Mouse (Mus musculus) C2C12 (cell line): ENCODE data around the gene Rabgap1l. TPM values are rescaled to one million over a fixed set of nuclear protein-coding genes. Genes with fewer than 3 reads are reported as not detected.

Experiments used
- H3K27me3 ChIP-seq: one replicate; pipeline ENCODE4 v1.6.1; 2011; ENCODE audit not compliant: control insufficient read depth, insufficient read depth, insufficient read length
- H3K36me3 ChIP-seq: one replicate; pipeline ENCODE4 v1.6.1; 2011; ENCODE audit not compliant: control insufficient read depth, insufficient read depth
- H3K4me3 ChIP-seq: one replicate; pipeline ENCODE4 v1.5.1; 2011; ENCODE audit warnings: mild to moderate bottlenecking, control low read depth; ENCODE audit not compliant: poor library complexity, insufficient read depth, severe bottlenecking
- H3K79me2 ChIP-seq: one replicate; pipeline ENCODE4 v1.6.1; 2011; ENCODE audit not compliant: control insufficient read depth, insufficient read depth
- H3K79me3 ChIP-seq: one replicate; pipeline ENCODE4 v1.6.1; 2011; ENCODE audit warnings: low read depth, control low read depth
- H3ac ChIP-seq: one replicate; pipeline ENCODE3; 2011; ENCODE audit warnings: low read depth; ENCODE audit not compliant: control insufficient read depth, insufficient read length
- CEBPB ChIP-seq: IDR thresholded peaks from one replicate; pipeline ENCODE4 v1.6.1; 2011; ENCODE audit warnings: low read depth, mild to moderate bottlenecking, control low read depth, moderate library complexity
- CTCF ChIP-seq: IDR thresholded peaks from one replicate; pipeline ENCODE4 v1.5.1; 2011; ENCODE audit not compliant: control insufficient read depth, insufficient read depth, insufficient read length
- FOSL1 ChIP-seq: IDR thresholded peaks from one replicate; pipeline ENCODE4 v1.8.0; 2011; ENCODE audit warnings: mild to moderate bottlenecking, low read length; ENCODE audit not compliant: poor library complexity, insufficient read depth, severe bottlenecking
- MAX ChIP-seq: IDR thresholded peaks from one replicate; pipeline ENCODE4 v1.6.1; 2011; ENCODE audit warnings: mild to moderate bottlenecking, control low read depth
- MYOD1 ChIP-seq: IDR thresholded peaks from one replicate; pipeline ENCODE4 v1.6.1; 2011; ENCODE audit warnings: low read depth; ENCODE audit not compliant: control insufficient read depth, insufficient read length
- MYOG ChIP-seq: IDR thresholded peaks from one replicate; pipeline ENCODE4 v1.6.1; 2011; ENCODE audit not compliant: control insufficient read depth, insufficient read length; ENCODE audit errors: extremely low read depth
- USF1 ChIP-seq: IDR thresholded peaks from one replicate; pipeline ENCODE4 v1.6.1; 2011; ENCODE audit warnings: low read depth, mild to moderate bottlenecking, control low read depth, moderate library complexity
- polyA plus RNA-seq: library from polyadenylated mRNA; unstranded; fragments of >200 nt; fragmentation: generic; extraction: Trizol; gene quantifications from one replicate; pipeline ENCODE4 v1.2.1, GENCODE M21; 2012; ENCODE audit warnings: missing spikeins

The Rabgap1l gene
- polyA plus RNA-seq, 1 experiment: 3.2 TPM

DNA sequence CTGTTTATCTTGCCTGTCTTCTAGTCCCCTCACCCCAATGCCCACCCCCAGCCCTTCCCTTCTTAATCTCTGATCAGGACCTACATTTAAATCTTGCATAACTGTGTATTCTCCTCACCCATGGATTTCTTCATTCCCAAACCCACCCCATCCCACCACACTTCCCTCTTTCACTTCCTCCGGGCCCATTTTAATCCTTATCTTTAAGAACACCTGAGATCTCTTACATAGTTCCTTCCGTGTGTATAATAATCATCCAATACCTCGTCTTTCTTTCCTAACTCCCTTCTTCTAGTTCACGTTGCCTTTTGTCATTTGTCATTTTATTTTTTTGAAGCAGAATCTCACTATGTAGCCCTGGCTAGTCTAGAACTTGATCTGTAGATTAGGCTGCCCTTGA, 453.6 kb downstream of the Rabgap1l start:
- Histone ChIP-seq H3K36me3 (no peaks in the 10 kb centered on the region), H3K4me3 (no peak overlapping the region)
- TF ChIP-seq CTCF (no peak), CEBPB (no peak), FOSL1 (no peak), MYOD1 (no peak), MYOG (no peak), MAX (no peak), USF1 (no peak)

DNA sequence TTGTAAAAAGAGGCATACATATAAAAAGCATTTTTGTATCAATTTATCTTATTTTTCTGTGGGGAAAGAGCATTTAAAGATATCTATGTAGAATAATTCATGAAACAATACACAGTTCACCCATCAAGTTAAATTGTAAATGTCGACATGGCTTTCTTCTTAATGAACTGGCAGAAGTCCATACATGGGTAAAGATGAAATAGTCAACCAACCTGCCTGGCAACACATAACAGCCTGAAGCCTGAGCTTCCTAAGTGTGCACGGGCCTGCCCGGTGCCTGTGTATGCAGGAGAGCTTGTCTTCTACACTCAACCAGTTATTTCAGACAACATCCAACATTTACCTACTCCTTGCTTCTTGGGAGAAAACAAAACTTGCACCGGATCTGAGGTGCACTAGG, 458.2 kb downstream of the Rabgap1l start:
- Histone ChIP-seq H3K4me3 (no peak overlapping the region), H3K36me3 (no peaks in the 10 kb centered on the region), H3K79me2 (no peaks in the 10 kb centered on the region), H3K27me3 (no peaks in the 10 kb centered on the region), H3ac (no peak overlapping the region), H3K79me3 (no peaks in the 10 kb centered on the region)
- TF ChIP-seq USF1: no peak
- TF ChIP-seq CTCF: no peak
- no peak for TF ChIP-seq MYOG
- no peak for TF ChIP-seq FOSL1
- no peak for TF ChIP-seq MAX
- TF ChIP-seq CEBPB: no peak
- no peak for TF ChIP-seq MYOD1

More for the DNA sequence above, 453.6 kb downstream of the Rabgap1l start:
- Histone ChIP-seq H3ac (no peak overlapping the region), H3K27me3 (no peaks in the 10 kb centered on the region), H3K79me2 (no peaks in the 10 kb centered on the region), H3K79me3 (no peaks in the 10 kb centered on the region)

DNA sequence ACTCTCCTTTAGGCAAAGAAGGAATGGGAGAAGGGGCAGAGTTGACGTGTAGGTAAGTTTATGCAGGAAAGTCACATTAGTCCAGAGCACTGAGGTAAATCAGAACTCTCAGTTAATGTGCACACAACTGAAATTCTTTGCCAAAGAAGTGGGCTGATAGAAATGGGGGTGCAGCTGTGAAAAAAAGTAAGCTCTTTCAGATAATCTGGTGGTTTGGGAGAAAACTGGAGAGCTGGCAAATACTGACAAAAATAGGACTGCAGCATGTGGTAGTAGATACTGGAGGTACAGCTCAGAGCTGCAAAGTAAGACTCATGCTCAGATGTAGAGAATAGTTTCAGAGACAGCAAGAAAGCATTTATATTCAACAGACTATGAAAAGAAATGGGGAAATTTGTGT, 462.2 kb downstream of the Rabgap1l start:
- Histone ChIP-seq H3K79me2 (no peaks in the 10 kb centered on the region), H3K36me3 (no peaks in the 10 kb centered on the region), H3ac (no peak overlapping the region), H3K27me3 (no peaks in the 10 kb centered on the region), H3K79me3 (no peaks in the 10 kb centered on the region), H3K4me3 (no peak overlapping the region)
- no peak for TF ChIP-seq CEBPB
- TF ChIP-seq FOSL1: no peak
- no peak for TF ChIP-seq MAX
- TF ChIP-seq MYOD1: no peak
- no peak for TF ChIP-seq MYOG

DNA sequence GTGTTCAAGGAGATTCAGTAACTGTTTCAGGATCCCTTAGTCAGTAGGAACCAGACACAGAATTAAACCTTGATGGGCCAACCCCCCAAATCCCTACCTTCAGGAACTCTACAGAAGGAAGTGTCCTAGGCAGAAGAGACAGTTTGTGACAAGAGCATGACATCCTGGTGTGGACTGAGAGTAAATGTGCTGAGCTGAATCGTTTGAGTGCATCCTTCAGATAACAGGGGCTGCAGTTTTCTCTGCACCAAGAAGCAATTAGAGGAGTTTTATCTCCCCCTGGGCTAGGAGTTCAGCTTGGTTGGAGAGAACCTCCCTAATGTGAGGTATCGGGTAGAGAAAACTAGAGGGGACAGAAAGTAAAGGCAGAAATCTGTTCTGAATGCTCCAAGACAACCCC, 462.8 kb downstream of the Rabgap1l start:
- Histone ChIP-seq H3K4me3 (no peak overlapping the region), H3ac (no peak overlapping the region), H3K79me3 (no peaks in the 10 kb centered on the region), H3K36me3 (no peaks in the 10 kb centered on the region), H3K27me3 (no peaks in the 10 kb centered on the region), H3K79me2 (no peaks in the 10 kb centered on the region)
- TF ChIP-seq FOSL1: no peak
- no peak for TF ChIP-seq MAX
- no peak for TF ChIP-seq MYOD1
- no peak for TF ChIP-seq CTCF
- TF ChIP-seq USF1: no peak
- no peak for TF ChIP-seq MYOG
- TF ChIP-seq CEBPB: no peak

DNA sequence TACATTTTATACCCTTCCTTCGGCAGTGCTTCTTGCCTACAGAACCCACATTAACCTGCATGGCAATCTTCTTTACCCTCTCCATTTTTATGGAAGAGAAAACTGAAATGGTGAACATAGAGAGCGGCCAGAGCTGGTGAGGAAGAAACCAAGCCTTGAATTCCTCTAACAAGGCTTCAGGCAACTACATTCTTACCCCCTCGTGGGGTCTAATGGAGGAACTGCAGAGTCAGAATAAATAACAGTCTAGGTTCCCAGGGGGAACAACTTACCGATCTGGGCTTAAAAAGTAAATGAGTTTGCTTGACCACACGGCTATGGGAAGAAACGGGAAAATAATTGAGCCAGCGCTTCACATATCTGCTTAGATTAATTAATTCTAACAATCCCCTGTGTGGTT, 463.2 kb downstream of the Rabgap1l start:
- Histone ChIP-seq H3ac (no peak overlapping the region), H3K4me3 (no peak overlapping the region), H3K27me3 (no peaks in the 10 kb centered on the region), H3K79me3 (no peaks in the 10 kb centered on the region), H3K36me3 (no peaks in the 10 kb centered on the region), H3K79me2 (no peaks in the 10 kb centered on the region)
- TF ChIP-seq CEBPB: no peak
- TF ChIP-seq CTCF: no peak
- no peak for TF ChIP-seq FOSL1
- TF ChIP-seq MYOG: no peak
- no peak for TF ChIP-seq USF1
- TF ChIP-seq MAX: no peak
- no peak for TF ChIP-seq MYOD1

DNA sequence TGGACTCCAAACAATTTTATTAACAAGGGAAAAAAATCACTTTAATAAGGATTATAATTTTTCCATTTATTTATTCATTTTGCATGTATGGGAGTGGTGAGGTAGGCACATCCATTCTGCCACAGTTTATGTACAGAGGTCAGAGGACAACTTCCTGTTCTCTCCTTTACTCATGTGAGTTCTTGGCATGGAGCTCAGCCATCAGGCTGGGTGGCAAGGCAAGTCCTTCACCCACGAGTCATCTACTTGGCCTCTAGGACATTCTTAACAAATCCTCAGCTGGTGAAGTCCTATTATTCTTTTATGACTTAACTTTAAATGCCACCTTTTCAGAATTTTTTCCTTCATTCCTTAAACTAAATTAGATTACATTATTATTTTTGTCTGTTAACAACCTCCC, 465.5 kb downstream of the Rabgap1l start:
- Histone ChIP-seq H3ac (no peak overlapping the region), H3K27me3 (no peaks in the 10 kb centered on the region), H3K4me3 (no peak overlapping the region), H3K36me3 (no peaks in the 10 kb centered on the region), H3K79me3 (no peaks in the 10 kb centered on the region), H3K79me2 (no peaks in the 10 kb centered on the region)
- TF ChIP-seq MYOD1 (no peak), MAX (no peak), CTCF (no peak)

DNA sequence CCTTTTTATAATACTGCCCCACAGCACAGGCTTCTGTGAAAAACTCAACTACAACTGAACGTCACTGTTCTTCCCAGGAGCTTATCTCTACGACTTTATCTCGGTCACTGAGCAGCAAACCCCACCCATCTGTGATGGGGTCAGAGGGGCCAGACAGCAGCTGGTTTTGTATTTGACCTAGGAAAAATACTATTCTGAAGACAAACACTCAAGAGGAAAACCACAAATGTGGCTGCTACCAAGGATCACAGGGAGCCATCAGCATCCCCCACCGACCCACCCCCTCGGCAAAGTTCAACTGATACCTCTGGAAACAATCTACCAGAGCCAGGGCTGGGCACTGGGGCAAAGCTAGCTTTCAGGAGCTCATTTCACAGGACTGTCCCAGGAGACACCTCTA, 467.5 kb downstream of the Rabgap1l start:
- no peak overlapping the region for H3ac ChIP-seq
- H3K36me3 ChIP-seq: no peaks in the 10 kb centered on the region
- no peaks in the 10 kb centered on the region for H3K27me3 ChIP-seq
- TF ChIP-seq MYOD1: no peak
- no peak for TF ChIP-seq CTCF
- TF ChIP-seq MAX: no peak
- no peak for TF ChIP-seq CEBPB
- H3K79me2 ChIP-seq: no peaks in the 10 kb centered on the region
- no peak overlapping the region for H3K4me3 ChIP-seq
- no peaks in the 10 kb centered on the region for H3K79me3 ChIP-seq
